Mouse (Mus musculus): ENCODE results near the gene Mn1.

- TF ChIP-seq POLR2A (IDR thresholded peaks at IDR 0.05; ENCODE audit: borderline replicate concordance, insufficient read depth, low read length) (no peak), CTCF (IDR thresholded peaks at IDR 0.05; ENCODE audit: borderline replicate concordance, insufficient read depth, low read depth, low read length) (no peak)
Observed at GRCm38 (mm10) chr5:111399271-111399670, 17.9 kb upstream of the Mn1 start.
